Mouse (Mus musculus) layer of hippocampus, adult 18-20 months (tissue): Measurements from ENCODE around the gene Nosip. TPM values are rescaled to one million over a fixed set of nuclear protein-coding genes. Genes with fewer than 3 reads are reported as not detected.
A peak's percentile ranks its signal among the peaks of the same experiment; 100 is the strongest.

Source experiments
- DNase-seq, 2 experiments: peaks; one replicate each; pipeline ENCODE4 v3.0.0; 2022; ENCODE audit warnings: low spot score in 2 of 2
- total RNA-seq, 2 experiments: library from RNA; stranded (reverse); gene quantifications; 2 replicates each; pipeline ENCODE4 v1.2.3; 2021

Nosip gene
- total RNA-seq, 2 experiments from 2014 or later: 50.8 to 57.6 TPM

DNA sequence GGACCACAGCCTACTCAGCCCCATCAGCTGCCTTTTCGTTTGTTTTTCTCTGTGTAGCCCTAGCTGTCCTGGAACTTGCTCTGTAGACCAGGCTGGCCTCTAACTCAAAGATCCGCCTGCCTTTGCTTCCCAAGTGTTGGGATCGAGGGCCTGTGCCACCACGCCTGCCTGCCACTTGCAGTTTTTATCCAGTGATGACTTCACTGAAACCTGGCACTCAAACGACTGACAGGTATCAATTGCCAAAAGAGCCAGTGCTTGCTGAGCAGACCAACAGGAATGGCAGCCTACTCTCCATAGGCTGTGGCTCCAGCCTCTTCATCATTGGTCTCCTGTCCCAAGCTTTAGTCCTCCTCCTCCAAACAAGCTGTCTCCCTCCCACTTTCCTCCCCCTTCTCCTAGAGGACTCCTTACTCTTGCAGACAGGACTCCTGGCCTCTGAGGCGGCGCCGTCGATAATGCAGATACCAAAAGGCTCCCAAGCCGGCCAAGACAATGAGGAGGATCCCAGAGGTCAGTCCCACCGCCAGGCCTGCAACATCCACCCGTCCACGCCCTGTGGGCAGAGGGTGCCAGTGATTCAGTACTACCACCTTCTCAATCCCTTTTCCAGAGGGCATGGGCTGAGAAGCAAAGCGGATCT, 5.8 kb upstream of the Nosip start:
- no peak for DNase-seq

DNA sequence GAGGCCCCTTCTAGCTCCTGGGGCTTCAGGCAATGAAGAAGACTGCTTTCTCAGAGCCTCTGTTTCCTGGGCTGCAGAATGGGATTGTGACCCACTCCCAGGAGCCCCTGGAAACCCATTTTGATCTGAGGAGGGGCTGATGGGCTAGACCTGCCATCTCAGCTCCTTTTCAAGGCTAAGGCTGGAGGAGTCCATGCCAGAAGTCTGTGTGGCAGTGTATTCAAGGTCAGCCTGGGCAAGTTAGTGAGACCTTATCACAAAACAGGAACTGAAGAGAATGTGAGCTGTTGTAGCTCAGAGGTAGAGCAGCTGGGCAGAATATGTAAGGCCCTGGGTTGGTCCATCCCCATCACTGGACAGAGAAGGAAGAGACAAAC, 5.3 kb upstream of the Nosip start:
- DNase-seq: no peak

DNA sequence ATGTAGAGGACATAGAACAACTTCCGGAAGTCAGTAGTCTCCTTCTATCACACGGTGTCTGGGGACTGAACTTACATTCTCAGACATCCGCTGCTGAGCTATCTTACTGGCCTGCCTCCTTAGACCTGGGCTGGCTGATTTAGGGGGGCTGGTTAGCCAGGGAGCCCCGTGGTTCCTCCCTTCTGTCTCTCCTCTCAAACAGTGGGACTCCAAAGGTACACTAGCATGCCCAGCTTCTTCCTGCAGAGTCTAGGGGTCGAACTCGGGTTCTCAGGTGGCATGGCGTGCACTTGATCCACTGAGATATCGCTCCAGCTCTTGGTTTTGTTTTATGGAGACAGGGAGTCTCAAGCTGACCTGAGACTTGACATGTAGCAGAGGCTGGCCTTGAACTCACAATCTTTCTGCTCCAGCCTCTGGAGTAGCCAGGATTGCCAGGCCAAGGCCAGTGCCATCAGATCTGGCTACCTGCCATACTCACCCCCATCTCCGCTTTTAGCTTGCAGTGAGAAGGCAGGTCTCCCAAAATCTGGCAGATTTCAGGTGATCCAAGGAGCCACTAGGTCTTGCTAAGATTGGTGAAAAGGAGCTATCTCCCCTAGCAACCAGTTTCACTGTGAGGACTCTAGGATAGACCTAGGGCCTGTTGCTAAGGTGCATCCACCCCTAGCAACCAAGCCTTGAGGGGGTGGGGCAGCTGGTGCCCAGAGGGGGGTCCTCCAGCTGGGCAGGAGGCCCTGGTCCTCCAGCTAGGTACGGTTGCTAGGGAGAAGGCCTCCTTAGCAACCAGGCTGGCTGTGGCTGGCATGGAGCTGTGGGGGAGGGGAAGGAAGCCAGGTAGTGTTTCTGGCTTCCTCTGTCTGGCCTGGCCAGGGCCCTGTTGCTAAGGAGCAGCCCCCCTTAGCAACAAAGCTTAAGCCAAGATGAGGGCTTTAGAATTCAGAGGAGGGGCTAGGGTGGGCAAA, 3.3 kb upstream of the Nosip start:
- no peak for DNase-seq

DNA sequence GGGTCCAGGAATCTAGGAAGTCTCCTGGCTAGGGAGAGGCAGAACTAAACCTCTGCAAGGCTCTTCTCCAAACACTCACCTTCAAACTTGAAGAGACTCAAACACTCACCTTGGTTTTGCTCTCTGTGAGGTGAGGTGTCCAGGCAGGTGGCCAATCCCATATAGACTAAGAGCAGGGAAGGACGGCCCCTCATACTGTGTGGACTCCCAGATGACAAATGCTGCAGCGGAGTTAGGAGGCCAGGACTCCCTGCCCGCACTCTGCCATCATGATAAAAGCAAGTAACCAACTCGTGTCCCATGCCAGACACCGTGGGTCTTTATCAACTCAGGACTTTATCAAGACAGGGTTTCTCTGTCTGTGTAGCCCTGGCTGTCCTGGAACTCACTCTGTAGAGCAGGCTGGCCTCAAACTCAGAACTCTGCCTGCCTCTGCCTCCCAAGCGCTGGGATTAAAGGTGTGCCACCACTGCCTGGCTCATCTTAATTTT, 1.6 kb upstream of the Nosip start:
- no peak for DNase-seq

DNA sequence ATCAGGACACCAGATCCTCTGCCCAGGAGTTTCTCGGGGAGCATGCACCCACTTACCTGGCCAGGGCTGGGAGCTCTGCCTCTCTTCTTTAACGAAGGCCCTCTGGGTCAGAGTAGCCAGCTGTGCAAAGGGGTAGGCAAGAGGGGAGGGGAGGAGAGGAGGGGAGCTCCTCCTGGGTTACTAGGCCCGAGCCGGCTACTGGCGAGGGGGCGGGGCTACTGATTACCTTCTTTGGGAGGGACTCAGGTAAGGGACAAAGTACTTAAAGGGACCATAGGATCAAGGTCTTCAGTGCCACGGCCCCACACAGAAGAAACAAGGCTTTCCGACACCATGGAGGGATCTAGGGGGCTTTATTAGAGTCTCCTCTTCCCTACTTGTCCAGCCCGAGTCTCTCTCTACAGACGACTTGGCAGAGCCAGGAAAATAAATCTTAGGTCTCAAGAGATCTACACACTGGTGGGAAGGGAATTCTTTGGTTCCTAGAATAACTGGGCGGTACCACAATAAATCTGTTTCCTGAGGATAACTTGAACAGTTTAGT, 625 bp upstream of the Nosip start:
- no peak for DNase-seq

DNA sequence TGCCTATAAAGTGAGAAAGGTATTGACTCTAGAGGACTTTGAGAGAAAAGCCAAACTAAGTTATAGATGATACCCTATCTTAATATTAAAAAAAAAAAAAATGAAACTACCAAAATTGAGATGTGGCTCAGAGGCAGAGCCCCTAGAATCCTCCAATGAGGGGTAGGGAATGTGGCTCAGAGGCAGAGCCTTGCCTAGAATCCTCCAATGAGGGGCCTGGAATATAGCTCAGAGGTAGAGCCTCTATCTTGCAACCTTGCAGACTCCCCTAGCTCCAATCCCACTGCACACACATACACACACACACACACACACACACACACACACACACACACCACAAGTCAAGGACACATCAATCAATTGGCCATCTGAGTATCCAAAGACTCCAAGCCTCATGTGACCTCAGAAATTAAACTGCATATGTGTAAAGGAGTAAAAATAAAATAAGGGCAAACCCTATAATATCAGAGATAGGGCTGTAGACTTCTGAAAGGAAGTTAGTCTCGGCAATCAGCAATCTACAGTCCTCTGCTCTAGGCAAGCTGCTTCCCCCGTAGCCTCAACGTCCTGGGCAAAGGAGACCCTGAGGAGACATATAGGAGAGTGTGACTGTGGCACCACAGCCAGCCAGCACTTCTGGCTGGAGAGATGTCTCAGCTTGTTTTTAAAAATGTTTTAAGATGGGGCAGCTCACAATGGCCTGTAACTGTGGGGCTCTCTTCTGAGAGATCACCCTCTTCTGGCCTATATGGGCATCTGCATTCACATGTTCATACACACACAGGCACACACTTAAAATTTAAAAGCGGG, 5.2 kb downstream of the Nosip start:
- no peak for DNase-seq

DNA sequence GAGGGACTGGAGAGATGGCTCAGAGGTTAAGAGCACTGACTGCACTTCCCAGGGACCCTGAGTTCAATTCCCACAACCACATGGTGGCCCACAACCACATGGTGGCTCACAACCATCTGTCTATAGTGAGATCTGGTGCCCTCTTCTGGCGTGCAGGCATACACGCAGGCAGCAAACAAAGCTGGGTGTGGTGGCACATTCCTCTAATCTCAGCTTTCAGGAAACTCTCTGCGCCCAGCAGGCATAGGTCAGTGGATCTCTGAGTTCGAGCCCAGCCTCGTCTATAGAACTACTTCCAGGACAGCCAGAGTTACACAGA, 5.7 kb downstream of the Nosip start:
- peak in 1 of 2 experiments; percentile 51 for DNase-seq

DNA sequence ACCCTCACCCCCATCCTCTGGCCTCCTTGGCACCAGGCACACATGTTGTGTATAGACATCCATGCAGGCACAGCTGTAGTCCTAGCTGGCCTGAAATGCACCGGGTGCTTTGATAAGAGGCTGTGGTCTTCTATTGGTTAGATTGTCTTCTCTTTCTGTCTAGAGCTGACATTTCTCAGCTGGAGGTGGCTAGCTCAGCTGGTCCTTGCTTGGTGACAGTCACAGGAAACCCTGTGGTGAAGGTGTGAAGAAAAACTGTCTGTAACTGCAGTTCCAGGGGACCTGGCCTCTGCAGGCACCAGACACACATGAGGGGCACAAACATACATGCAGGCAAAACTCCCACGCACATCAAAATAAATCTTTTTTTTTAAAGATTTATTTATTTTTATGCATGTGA, 7.4 kb downstream of the Nosip start:
- no peak for DNase-seq

DNA sequence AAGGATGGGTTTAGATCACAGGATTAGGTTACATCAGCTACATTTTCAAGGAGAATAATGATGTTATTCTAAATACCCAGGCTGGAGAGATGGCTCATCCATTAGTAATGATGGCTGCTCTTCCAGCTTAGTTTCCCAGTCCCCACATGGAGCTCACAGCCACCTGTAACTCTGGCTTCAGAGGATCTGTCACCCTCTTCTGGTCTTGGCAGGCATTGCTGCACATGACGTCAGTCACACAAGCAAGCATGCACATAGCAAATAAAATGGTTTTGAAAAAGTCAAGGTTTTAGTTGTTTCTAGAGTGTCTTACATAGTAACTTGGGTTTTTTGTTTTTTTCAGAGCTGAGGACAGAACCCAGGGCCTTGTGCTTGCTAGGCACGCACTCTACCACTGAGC, 10.0 kb downstream of the Nosip start:
- DNase-seq: no peak

DNA sequence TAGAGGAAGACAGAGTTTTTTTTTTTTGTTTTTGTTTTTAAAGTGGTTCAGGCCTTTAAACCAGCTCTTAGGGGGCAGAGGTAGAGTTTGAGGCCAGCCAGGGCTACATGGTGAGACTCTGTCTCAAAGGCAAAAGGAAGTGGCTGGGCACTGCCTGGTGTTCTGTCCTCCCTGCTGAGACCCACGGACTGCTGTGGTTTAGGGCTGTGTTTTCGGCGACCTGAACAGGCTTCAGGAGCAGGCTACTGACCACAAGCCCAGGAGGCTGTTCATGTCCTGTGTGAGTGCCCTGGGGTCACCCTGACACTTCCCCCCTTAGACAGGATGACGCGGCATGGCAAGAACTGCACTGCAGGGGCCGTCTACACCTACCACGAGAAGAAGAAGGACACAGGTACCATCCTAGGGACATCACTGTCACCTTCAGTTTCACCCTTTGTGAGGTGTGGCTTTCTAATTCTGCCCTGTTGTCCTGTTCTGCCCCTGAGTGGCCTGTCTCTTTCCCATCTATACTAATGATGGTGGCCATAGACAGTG, 11.0 kb downstream of the Nosip start:
- no peak for DNase-seq

DNA sequence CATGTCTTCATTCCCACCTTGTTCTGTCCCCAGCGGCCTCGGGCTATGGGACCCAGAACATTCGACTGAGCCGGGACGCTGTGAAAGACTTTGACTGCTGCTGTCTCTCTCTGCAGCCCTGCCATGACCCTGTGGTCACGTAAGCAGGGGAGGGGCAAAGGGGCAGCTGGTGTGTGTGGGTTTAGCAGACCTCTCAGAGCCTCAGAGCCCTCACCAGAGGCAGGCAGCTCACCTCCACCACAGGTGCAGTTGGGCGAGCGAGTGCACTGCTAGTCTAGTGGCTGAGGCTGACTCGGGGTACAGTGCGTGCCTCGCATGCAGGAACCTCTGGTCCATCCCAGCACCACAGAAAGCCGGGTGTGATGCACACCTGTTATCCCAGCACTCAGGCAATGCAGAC, 11.7 kb downstream of the Nosip start:
- no peak for DNase-seq

DNA sequence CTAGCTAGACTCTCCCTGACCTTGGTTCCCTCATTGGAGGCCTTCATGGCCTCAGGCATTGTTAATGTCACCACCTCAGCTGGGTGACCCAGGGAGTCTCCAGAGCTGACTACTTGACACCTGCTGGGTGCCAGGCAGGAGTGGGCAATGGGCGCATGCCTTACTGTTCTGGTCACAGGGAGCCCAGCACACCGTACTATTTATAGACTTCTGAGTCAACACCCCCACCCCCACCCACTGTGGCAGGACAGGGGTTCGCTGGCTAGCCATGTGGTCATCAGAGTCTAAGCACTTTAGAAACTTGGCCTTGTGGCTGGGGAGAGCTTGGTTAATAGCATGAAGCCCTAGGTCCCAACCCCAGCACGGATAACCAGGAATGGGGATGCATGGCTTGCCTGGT, 13.2 kb downstream of the Nosip start:
- no peak for DNase-seq

DNA sequence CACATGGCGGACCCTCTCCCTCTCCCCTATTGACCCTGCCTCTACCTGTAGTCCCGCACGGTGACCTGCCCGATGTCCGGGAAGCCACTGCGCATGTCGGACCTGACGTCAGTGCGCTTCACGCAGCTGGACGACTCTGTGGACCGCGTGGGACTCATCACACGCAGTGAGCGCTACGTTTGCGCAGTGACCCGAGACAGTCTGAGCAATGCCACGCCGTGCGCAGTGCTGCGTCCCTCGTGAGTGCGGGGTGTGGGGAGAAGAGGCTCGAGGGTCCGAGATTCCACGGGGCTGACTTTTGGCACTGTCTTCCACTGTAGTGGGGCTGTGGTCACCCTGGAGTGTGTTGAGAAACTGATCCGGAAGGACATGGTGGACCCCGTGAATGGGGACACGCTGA, 14.3 kb downstream of the Nosip start:
- no peak for DNase-seq

DNA sequence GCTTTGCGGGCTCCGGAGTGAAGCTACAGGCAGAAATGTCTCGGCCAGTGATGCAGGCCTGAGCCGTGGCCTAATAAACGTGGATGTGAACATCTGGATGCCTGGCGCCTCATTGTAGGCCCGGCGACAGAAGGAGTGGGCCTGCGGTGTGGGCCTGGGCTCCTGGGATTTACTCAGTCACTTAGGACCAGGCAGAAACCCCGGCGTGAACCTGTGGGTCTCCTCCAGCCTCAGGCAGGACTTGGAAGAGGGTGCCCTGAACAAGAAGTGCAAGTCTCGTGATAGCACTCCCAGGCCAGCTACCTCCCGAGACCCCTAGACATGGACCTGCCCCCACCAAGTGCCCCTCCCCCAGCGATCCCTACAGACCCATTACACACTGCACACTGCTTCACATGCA, 15.1 kb downstream of the Nosip start:
- DNase-seq: no peak

DNA sequence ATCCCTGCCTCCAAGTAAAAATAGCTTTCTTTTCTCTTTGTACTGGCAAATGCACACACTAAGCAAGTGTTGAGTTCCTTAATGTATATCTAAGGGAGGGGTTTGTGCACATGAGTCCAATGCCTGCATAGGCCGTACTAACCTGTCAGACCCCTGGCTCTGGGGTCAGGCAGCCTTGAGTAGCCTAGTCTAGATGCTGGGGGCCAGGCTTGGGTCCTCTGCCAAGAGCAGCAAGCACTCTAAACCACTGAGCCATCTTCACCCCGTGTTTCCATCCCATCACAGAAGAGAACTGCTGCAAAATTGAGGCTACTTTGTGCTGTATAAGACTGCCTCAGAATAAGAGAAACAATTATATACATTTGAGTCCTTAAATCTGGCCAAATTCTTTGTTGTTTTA, 15.6 kb downstream of the Nosip start:
- DNase-seq: no peak

DNA sequence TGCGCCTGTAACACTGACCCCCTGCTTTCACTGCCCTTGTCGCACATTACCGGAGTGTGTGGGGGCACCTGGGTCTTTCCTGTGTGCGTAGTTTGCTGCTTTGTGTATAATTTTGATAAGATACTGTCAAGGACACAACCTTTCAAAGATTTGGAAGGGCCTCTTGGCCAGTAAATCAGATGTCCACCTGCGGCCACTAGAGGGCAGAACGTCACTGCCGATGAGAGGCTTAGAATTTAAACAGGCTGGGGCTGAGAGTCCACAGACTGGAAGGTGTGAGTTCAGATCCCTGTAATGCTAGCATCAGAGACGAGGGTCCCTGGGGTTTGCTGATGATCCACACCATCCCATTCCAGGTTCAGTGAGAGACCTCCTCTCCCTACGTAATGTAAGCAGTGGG, 16.3 kb downstream of the Nosip start:
- DNase-seq: peak in 1 of 2 experiments; percentile 75

DNA sequence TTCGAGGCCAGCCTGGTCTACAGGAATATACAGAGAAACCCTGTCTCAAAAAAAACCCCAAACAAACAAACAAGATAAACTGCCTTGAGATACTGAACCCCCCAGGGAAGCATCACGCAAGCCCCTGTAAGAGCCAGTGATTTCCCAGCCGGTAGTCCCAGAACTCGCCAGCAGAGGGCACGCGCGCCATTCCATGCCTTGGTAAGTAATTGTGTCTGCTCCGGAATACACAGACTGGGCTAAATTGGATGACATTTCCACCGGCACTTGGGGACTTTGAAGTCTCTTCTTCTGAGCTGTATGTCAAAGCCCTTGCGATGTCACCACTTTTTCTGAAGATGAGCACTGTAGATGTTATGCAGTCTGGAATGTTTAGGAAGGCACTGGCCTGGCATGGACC, 17.6 kb downstream of the Nosip start:
- peak; percentile 84 to 93 for DNase-seq

DNA sequence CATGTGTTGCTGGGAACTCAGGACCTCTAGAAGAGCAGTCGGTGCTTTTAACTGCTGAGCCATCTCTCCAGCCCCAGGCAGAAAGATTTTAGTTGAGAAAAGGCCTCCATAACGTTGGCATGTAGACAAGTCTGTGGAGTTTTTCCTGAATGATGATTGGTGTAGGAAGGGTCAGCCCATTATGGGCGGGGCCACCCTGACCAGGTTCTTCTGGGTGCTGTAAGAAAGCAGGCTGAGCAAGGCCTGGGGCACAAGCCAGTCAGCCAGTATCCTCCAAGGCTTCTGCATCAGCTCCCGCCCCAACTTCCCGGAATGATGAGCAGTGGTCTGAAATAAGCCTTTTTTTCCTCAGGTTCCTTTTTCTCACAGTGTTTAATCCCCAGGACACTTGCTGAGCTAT, 18.8 kb downstream of the Nosip start:
- DNase-seq: no peak

DNA sequence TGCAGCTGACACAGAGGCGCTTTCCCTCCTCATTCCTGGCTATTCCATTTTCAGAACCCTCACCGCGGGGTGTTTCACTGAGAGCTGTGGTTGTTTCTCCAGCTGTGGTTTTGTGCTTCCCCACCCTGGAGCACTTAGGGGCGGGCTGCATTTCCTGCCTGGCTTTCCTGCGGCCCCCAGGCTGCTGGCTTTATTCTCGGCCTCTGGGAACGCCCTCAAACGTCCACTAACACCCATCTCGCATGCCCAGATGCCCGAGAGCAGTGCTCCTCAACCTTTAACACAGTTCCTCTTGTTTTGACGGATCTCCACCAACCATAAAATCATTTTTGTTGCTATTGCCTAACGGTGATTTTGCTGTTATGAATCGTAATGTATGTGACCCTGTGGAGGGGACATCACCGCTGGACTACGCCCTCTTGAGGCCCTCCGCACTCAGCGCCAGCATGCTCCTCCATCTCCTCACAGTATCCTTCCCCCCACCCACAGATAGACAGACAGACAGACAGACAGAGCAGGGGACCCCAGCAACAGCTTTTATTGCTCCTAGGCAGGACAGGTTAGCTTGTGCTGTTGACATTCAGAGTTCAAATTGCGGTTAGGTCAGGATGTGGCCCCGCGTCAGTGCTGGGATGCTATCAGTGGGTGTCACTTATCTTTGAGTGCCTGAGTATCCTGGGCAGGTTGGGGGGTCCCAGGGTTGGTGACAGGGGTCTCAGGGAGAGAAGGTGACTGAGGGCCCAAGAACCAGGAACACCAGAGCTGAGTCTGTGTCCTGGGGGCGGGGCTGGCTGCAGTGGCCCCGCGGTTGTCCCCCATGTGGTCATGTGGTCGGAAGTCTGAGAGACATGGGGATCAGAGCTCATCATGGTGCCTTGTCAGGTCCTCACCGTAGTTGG, 20.4 kb downstream of the Nosip start:
- no peak for DNase-seq

DNA sequence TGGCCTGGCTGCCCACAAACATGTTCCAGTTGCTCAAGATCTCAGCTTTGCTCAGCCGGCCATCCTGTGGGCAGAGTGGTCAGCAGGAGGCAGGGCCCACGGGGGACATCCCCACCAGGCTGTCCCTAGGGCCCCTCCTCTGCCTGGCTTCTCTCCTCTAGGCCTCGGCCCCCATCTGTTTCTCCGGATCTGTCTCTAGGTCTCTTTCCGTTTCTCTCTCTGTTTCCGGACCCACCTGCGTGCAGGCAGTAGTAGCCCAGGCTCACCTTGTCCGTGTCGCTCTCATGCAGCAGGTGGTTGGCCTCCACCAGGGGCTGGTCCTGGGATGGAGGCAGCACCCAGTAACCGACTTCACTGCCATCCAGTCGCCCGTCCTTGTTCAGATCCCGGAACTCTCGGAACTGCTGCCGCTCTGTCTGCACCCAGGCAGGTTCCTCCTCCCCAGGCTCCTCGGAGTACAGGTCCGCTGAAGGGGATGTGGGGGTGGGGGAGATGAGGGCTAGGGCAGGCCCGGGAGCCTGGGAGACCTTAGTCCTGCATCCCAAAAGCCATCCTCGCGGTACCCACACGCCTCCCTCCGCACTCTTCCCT, 21.2 kb downstream of the Nosip start:
- DNase-seq: no peak
